Mouse (Mus musculus): ENCODE measurements around the gene Plcb3. TPM values are rescaled to one million over a fixed set of nuclear protein-coding genes. Genes with fewer than 3 reads are reported as not detected.
"Not testable (repeated sequence)": the region's sequence is repeated elsewhere in the genome, so short reads cannot be mapped to it uniquely, and the experiment has no call there.

Gene Plcb3
- 10 to 100 TPM; 13.8 to 14.2 TPM for total RNA-seq (2021)

GRCm38 (mm10) chr19:6975537-6976521 lies at the start of gene Plcb3:
Gene Plcb3 (minus strand): TSS chr19:6976470.
- peak; percentile 70 to 71 for DNase-seq

DNA sequence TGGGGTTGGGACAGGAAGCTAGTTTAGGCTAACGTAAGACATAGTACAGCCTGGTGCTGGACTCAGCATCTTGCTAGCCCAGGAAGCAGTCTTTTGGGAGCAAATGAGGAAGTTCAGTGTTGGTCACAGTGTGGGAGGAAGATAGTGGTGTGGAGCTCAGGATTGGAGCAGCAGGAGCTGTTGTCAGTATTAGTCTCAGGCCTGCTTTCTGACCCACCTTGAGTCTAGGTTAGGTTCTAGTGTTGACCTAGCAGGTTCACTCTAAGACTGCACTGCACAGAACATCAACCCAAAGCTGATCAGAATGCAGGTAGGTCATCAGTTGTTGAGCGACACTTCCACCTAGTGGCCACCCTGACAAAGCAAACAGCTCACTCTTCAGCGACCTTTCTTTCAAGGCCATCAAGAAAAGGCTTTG lies 44.0 kb upstream of the Plcb3 start:
- no peak for DNase-seq

DNA sequence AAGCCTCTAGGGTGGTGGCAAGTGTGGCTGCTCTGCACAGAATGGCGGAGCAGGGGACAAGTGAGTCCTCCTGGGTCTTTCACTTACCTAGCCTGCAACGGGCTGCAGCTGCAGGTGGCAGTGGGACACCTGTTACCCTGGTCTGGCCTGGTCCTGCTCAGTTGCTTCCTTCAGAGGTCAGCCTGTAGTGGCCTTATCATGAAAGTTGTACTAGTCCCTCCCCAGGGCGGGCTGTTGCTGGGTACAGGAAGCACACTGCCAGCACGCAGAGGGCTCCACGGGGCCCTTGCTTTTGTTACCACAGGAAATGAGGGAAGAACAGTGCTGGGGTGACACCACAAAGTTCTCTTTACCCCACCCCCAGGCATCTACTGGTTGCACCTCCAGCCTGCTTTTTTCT lies 42.9 kb upstream of the Plcb3 start, which contains the start of gene Fermt3:
Gene Fermt3 (minus strand): TSS at position 279 of the 400 bp plus-strand sequence.
- DNase-seq: no peak

- DNase-seq: no peak
These were observed 42.3 kb upstream of the Plcb3 start for GRCm38 (mm10) chr19:7018546-7018945.

DNA sequence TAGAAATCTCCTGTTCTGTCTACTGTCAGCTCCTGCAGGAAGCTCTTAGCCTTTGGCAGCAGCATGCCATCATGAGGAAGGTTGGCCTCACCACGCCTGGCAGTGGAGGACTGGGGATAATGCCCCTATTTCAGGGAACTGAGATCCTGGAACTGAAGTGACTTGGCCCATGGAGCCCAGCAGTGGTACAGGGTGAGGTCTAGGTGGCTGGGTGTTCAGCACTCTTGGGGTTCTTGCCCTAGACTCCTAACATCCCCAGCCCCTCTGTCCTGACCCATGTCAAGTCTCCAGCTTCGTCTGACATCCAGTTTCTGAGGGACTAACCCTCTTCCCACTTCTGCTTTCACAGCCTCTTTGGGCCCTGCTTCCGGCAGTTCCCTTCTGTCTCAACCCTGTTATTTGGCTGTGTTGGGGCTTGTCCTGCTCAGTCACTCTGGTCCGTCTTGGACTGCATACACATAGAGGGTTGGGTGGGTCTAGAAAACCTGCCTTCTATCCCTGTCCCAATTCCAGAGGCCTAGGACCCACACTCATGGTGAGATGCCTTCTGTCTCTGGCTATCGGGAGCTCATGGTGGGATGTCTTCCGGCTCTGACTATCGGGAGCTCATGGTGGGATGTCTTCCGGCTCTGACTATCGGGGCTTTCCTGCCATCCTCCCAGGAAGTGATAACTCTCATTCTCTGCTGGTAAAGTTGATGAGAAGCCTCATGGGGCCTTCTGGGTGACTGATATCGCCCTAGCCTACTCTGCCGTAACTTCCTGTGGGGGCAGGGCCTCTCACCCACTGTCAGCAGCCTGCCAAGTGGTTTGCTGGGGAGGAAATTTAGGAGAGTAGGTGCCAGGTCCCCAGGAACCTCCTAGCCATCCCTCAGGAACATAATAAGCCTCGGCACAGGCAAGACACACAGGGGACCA lies 41.5 kb upstream of the Plcb3 start:
- no peak for DNase-seq

GRCm38 (mm10) chr19:7014481-7015135 lies 38.3 kb upstream of the Plcb3 start:
- no peak for DNase-seq

DNA sequence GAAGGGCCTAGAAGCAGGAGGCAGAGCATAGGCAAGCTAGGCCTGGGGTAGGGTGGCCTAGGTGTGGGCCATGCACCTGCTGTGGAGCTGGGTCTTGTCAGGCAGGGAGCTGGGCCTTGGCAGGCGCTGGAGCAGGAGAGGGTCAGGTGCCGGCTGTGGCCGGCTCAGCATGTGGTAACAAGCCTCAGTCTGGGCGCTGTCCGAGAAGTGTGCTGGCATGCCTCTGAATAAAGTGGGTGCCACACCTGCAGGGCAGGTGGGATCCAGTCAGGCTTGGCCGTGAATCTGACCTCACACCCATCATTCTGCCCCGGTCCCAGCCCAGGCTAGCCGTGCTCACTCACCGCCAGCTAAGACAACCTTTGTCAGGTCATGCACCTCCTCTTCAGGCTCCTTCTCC lies 37.7 kb upstream of the Plcb3 start:
- no peak for DNase-seq

- DNase-seq: no peak
These were observed 36.2 kb upstream of the Plcb3 start for GRCm38 (mm10) chr19:7012426-7012825.

- DNase-seq: no peak
These were observed 30.8 kb upstream of the Plcb3 start for GRCm38 (mm10) chr19:7006892-7007593.

- no peak for DNase-seq
These were observed 23.2 kb upstream of the Plcb3 start for GRCm38 (mm10) chr19:6999360-7000063.

GRCm38 (mm10) chr19:6997721-6998290 lies 21.5 kb upstream of the Plcb3 start:
- DNase-seq: no peak

DNA sequence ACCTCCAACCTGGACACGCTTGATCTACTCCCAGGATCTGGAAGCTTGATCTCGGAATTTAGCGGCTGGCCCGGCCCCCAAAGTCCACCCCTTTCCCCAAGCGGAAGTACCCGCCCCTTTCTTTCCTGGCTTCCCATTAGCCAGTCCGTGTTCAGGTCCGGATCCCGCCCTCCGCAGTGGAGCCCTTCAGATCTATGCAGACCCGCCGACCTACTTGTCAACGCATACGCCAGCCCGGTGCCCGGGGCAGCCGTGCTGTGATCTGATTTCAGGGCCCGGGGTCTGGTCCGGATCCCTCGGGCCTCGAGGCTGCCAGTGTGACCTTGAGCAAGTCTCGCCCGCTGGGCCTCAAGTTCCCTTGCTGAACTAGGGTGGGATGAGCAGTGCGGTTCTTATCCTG lies 19.7 kb upstream of the Plcb3 start, which contains the start of the genes Nudt22 and Trpt1:
Gene Nudt22 (minus strand): TSS at position 112 of the 400 bp plus-strand sequence.
Gene Trpt1 (plus strand): TSS at position 126 of the 400 bp plus-strand sequence.
- DNase-seq: peak; percentile 82 to 83

DNA sequence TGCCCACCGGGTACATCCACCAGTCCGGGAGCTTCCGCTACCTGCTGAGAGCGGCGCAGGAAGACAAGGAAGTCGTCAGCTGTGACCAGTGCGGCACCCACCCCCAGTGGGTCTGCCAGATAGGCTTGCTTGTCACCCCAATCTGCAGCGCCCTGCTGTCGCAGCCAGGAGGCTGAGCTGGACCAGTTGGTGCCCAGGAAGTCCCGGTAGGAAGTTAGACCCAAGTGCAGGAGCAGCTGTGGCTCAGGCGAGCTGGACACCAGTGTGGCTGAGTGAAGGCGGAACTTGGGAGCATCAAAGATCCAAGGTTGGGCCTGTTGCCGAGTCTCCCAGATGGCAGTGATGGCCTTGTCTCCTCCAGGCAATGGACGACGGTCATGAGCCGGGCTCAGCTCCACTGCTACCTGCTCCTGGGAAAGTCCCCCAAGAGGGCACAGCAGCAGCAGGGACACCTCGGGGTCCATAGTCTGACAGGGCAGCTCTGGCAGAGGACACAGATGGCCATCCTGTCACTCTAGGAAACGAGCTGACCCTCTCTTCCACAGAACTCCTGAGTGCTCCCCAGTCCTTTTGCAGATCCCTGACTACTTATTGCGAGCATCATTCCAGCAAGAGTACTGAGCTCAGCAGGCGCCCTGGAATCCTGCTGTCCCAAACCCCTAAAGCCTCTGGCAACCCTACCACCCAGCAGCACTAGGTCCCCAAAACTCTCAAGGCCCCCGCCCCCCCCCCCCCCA lies 19.2 kb upstream of the Plcb3 start:
- no peak for DNase-seq

- no peak for DNase-seq
These were observed 18.2 kb upstream of the Plcb3 start for GRCm38 (mm10) chr19:6994489-6994888.

GRCm38 (mm10) chr19:6994002-6994401 lies 17.7 kb upstream of the Plcb3 start:
- DNase-seq: no peak

DNA sequence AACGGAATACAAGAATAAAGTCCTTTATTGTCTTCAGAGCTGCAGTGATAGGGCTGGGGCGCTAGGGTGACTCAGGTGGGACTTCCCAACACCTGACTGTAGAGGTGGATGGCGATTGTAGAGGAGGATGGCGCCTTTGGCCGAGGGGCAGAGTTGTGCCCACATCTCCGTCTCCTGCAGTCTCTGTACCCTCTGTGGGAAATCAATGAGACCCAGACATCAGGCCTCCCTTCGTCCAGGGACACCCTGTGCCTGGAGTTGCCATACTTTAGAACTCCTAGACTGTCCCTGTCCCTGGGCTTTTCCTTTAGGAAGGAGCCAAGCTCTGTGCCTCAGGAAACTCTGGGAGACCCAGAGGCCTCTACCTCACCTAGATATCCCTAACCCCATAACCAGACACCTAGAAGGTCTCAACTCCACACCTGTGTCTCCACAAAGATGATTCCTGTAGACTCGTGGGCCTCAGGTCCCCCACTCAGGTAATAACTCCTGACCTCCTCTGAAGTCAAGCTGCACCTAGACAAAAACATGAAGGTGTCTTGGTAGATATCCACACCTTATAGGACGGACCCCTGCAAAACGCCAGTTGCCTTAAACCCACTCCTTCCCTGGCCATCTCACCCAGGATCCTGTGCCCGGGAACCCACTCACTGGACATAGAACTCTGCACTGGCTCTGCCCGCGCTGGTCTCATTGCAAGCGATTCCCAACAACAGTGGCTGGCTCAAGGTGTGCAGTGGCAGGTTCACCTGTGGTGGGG lies 16.9 kb upstream of the Plcb3 start:
- no peak for DNase-seq

- peak; percentile 93 for DNase-seq
These were observed 16.0 kb upstream of the Plcb3 start, which contains the start of gene Dnajc4 for GRCm38 (mm10) chr19:6992011-6992858. Gene Dnajc4 (minus strand): TSS chr19:6992572.

GRCm38 (mm10) chr19:6991166-6991565 lies 14.9 kb upstream of the Plcb3 start:
- DNase-seq: not testable (repeated sequence)
